Mouse (Mus musculus): ENCODE results near the gene Inpp4a.
A peak's percentile ranks its signal among the peaks of the same experiment; 100 is the strongest.

The Inpp4a gene

GRCm38 (mm10) chr1:37408678-37409077 lies 109.0 kb downstream of the Inpp4a start:
- no peak for DNase-seq (ENCODE audit: extremely low read depth, low read depth)

DNA sequence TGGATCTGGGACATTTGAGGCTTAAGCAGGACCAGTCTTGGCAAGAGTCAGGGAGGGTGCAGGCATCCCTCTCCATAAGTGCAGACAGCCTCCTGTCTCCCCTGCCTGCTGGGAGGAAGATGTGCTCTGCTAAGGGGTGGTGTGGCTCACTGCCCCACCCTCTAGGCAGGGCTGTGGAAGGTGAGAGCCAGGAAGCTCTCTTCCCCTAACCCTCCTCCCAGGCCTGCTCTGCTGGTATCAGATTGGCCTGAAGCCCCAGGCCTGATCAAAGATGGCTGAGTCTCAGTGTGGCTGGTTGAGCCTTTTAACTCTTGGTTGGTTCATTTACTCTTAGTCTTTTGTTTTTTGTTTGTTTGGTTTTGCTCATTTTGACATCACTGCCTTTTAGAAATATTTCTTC lies 110.0 kb downstream of the Inpp4a start:
- DNase-seq (ENCODE audit: extremely low read depth, low read depth): no peak

DNA sequence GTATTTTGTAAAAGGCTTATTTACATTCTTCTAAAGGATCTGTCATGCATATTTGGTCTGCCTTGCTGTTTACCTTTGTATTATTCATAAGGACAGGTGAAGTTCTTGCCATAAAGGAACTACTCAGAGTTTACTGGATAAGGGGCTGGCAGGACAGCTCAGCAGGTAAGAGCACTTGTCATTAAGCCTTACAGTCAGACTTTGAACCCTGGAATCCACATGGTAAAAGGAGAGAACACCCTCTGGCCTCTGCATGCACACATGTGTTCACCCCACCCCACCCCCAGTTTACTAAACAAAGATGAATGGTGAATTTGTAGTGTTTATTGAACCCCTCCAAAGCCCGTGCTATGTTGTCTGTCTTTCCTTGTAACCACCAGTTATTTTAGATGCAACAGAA lies 115.7 kb downstream of the Inpp4a start:
- DNase-seq (ENCODE audit: extremely low read depth, low read depth): no peak

DNA sequence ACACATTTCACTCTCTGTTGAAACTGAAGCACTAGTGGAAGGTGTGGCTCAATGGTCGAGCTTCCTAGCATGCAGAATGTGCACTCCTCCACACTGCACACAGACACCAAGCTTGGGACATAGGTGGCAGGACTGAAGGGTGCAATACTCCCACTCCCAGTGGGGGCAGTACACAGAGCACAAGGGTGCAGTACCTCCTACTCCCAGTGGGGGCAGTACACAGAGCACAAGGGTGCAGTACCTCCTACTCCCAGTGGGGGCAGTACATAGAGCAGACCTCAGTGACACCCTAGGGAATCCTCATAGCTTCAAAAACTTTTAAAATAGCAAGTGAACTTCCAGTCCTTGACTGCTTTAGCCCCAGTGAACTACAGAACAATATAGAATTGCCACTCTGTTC lies 119.8 kb downstream of the Inpp4a start:
- DNase-seq (ENCODE audit: extremely low read depth, low read depth): peak; percentile 29

DNA sequence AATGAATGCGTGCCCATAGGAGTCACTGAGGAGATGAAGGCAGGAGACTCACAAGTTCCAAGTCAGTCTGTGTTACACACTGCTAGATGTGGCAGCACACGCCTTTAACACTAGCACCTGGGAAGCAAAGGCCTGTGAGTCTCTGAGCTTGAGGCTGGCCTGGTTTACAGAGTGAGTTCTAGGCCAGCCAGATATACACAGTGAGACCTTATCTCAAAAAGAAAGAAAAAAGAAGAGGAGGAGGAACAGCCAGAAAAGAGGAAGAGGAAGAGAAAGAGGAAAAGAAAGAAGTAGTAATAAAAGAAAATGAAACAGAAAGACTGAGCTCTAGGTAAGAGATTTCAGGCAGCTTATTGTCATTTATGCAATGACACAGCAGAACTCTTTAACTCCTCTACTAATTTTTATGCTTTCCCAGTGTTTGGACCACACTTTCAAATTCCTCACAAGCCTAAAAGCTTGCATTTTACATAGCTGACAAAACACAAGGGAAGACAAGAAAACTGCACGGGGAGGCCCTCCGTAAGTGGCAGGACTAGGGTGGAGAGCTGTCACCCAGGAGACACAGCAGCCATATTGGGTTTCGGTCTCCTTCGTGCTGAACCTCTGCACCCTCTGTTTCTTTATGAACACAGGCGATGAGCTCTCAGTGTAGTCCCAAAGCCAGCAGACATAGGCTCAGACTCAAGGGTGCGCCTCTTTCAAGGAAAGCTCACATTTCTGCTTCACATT lies 127.6 kb downstream of the Inpp4a start:
- DNase-seq (ENCODE audit: extremely low read depth, low read depth): peak; percentile 44

DNA sequence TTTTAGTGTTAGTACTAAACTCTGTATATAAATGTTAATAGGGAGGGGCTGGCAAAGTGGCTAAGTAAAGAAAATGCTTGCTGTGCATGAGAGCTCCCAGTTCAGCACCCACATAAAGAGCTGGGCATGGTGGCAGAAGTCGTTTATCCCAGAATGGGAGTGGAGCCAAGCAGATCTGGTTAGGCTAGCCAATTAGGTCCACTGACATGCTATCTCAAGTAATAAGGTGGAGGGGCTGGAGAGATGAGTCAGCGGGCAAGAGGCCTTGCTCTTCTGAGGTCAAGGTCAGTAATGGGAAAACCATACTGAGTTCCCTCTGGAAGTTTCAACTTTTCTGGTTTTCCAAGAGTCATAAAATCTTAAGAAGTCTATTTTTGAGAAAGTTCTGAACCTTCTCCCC lies 129.2 kb downstream of the Inpp4a start:
- peak; percentile 19 for DNase-seq (ENCODE audit: extremely low read depth, low read depth)

- DNase-seq (ENCODE audit: extremely low read depth, low read depth): peak; percentile 92
Measured at GRCm38 (mm10) chr1:37429366-37430296, 130.0 kb downstream of the Inpp4a start, which contains the start of the genes Coa5 and Unc50. Gene Coa5 (minus strand): TSS chr1:37430103. Gene Unc50 (plus strand): TSS chr1:37430139.

DNA sequence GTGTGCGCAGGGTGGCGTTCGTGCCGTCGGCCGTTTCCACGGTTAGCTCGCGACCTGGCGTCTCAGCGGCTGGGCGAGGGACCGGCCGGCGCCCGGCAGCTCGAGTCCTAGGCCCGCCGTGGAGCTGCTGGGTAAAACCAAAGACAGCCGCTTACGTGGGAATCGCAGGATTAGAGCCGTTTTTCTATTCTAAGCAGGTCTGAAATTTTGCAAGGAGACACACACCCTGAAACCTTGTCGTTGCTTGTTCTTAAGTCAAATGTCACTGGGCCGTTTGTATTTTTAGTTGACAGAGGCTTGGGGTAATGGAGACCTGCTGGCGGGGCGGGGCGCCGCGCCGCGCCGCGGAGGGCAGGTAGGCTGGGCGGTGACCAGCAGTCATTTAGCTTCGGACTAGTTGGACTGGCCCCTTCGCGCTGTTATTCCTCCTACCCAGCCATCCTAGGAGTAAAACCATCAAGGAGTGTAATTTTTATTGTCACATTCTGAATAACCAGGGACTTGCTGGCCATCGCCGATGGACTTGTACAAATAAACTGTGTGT lies 130.7 kb downstream of the Inpp4a start:
- DNase-seq (ENCODE audit: extremely low read depth, low read depth): peak; percentile 20

- DNase-seq (ENCODE audit: extremely low read depth, low read depth): no peak
Measured at GRCm38 (mm10) chr1:37436419-37436818, 136.8 kb downstream of the Inpp4a start.

DNA sequence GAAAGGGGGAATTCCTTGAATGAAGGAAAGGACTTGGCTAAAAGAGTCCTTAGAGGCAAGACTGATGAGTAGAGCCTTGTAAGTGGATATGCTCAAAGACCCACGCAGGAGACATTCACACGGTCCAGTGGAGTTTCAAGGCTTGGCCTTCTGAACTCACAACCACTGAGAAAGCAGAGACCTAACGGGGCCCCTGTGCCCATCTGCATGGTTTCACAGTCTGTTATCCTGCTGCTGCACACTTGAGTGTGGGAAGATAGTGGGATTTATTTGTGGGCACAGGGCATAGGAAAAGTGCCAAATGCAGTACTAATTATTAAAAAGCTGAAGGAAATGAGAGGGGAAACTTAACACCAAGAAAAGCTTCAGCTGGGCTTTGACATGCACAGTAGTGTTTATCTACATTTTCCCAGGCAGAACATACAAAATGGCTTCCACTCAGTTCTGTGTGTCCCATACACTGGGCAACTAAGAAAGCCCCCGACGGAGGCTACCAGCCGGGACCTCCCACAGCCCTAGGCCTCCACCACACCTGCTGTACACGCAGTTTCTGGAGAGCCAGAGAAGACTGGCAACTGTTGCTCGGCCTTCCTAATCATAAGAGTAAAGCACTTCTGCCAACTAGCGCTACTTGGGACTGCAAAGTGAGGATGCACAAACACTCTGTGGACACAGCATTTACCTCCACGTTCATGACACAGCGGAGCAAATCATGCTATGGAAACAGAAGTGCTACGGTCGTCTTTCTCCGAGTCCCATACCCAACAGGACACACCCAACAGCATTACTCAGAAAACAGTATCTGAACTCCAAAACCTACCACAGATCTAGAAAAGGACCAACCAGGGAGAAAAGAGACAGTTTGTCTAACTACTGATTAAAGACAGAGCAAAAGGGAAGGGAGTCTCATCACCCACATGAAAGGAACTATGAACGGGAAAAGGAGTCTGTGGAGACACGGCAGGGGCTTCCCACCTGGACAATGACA lies 143.5 kb downstream of the Inpp4a start:
- no peak for DNase-seq (ENCODE audit: extremely low read depth, low read depth)

GRCm38 (mm10) chr1:37448361-37449095 lies 148.9 kb downstream of the Inpp4a start:
- peak; percentile 24 for DNase-seq (ENCODE audit: extremely low read depth, low read depth)

DNA sequence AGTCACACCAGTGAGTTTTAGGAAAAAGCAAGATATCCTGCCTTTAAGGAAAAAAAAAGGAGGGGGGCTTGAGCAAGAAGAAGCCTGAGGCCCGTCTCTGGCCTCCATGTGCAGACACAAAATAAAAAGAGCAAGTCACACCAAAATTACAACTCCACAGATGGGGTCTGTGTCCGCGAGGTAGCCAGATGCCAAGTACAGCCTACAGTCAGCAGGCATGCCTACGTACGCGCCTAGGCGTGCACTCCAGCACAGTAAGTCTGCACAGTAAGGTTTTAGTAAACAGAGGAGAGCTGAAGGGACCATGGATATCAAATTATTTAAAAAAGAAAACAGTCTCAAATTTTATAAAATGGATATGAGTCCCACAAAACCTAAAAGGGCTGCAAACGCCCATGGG lies 151.6 kb downstream of the Inpp4a start:
- DNase-seq (ENCODE audit: extremely low read depth, low read depth): no peak

- DNase-seq (ENCODE audit: extremely low read depth, low read depth): peak; percentile 52
Measured at GRCm38 (mm10) chr1:37457546-37457945, 157.9 kb downstream of the Inpp4a start.
